Comparison of ENCODE assay signal across 18 mouse cellular contexts in the genomic region with DNA sequence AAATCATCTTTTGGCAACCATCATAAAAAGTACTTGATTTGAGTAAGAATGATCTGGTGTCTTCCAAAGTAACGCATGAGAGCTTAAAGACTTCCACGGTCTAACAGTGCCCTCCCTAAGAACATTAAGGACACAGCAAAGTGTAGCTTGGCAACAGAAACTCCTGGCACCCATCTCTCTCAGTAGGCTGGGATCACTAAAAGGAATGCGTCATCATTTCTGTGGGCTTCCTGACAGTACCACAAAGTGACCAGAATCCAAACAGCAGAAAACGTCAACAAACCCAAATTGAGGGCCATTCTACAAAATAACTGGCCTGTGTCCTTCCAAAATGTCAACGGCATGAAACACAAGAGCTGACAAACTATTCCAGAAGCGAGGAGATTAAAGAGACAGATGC. TPM values are rescaled to one million over a fixed set of nuclear protein-coding genes. Genes with fewer than 3 reads are reported as not detected.
DNase-seq lines count a peak whose midpoint lies in the region.
"Had no signal": no experiment of that assay in that cellular context is flagged by ENCODE, and none has a peak within 500 bp of the region (broad histone marks: within the 10 kb centered on the region; RNA-seq: fewer than 3 reads in every experiment).

No protein-coding gene starts in this region.

- H3K4me3 ChIP-seq in heart, embryonic 10.5 days = no peak overlapping the region
- H3K4me3 ChIP-seq in brown adipose tissue, adult 24 weeks (ENCODE audit: insufficient read depth, low read depth, low read length) = peak overlapping the region; percentile 22; the same call in 1 of the 2 replicates
- H3K4me3 ChIP-seq: heart, embryonic 15.5 days; layer of hippocampus, adult 2 months; liver, embryonic 13.5 days had no signal

- no peak overlapping the region for H3K27ac ChIP-seq in heart, embryonic 10.5 days
- peak overlapping the region; percentile 84 for H3K27ac ChIP-seq in brown adipose tissue, adult 24 weeks (replicated peaks; ENCODE audit: low read depth, low read length)
- H3K27ac ChIP-seq: heart, embryonic 15.5 days; liver, embryonic 13.5 days had no signal

- DNase-seq in heart, adult 18-20 months = peak; percentile 40 to 44
- no peak for DNase-seq in heart, embryonic 10.5 days (ENCODE audit: low spot score)
- peak; percentile 51 to 54 for DNase-seq in kidney, postnatal 36 days
- DNase-seq in kidney, adult 18-20 months = no peak
- DNase-seq in 416B (ENCODE audit: low read depth) = peak; percentile 82
- DNase-seq in ovary, postnatal 14 days (ENCODE audit: low spot score) = no peak
- DNase-seq: cerebellum, adult 8-10 months; embryo, embryonic 11 days; liver, embryonic 13.5 days; right cerebral cortex, postnatal 25 days; thymus, postnatal 14 days had no signal

- no peaks in the 10 kb centered on the region for H3K27me3 ChIP-seq in heart, embryonic 10.5 days (ENCODE audit: insufficient read depth, poor library complexity, severe bottlenecking)
- H3K27me3 ChIP-seq: heart, embryonic 15.5 days; liver, embryonic 13.5 days had no signal

- H3K9me3 ChIP-seq in heart, embryonic 10.5 days = no peaks in the 10 kb centered on the region
- H3K9me3 ChIP-seq: heart, embryonic 15.5 days; liver, embryonic 13.5 days had no signal

- peaks cover 19% of the 10 kb centered on the region for H3K4me1 ChIP-seq in heart, embryonic 10.5 days
- H3K4me1 ChIP-seq in brown adipose tissue, adult 24 weeks (ENCODE audit: control insufficient read depth, insufficient read depth, insufficient read length, low read length) = peaks cover 46% of the 10 kb centered on the region

- 76% methylated on average over 6 of the region's 6 CpGs for WGBS in heart, embryonic 10.5 days

- peaks cover 9% of the 10 kb centered on the region; the same call in 1 of the 2 replicates for H3K36me3 ChIP-seq in heart, embryonic 10.5 days
- H3K36me3 ChIP-seq: heart, embryonic 15.5 days; liver, embryonic 13.5 days had no signal

RNA-seq across cellular contexts. Expression of a gene that starts 25.5 kb away (rescaled TPM):
- total RNA-seq in heart, adult 18-20 months (2021) = 10 to 100 TPM; 11.3 to 12.8 TPM
- 1.1 and 1.7 TPM in 2 replicates for polyA plus RNA-seq in heart, embryonic 10.5 days (2016; fragmentation: Nextera tagmentation; extraction: Ambion mirVana)
- 21.5 and 32.4 TPM in 2 replicates for polyA plus RNA-seq in brown adipose tissue, adult 24 weeks (2012; ENCODE audit: insufficient read depth, insufficient read length, missing spikeins)

RNA-seq across cellular contexts. Expression of a gene that starts 30.9 kb away (rescaled TPM):
- 10 to 100 TPM; 14.4 to 17.6 TPM for total RNA-seq in heart, adult 18-20 months (2021)
- polyA plus RNA-seq in heart, embryonic 10.5 days (2016; fragmentation: Nextera tagmentation; extraction: Ambion mirVana) = 86.9 and 103 TPM in 2 replicates
- polyA plus RNA-seq in brown adipose tissue, adult 24 weeks (2012; ENCODE audit: insufficient read depth, insufficient read length, missing spikeins) = 12.1 and 15.1 TPM in 2 replicates

RNA-seq across cellular contexts. Expression of a gene that starts 48.0 kb away (rescaled TPM):
- not detected for total RNA-seq in heart, adult 18-20 months (2021)
- polyA plus RNA-seq in heart, embryonic 10.5 days (2016; fragmentation: Nextera tagmentation; extraction: Ambion mirVana) = not detected in 2 replicates
- not detected in 2 replicates for polyA plus RNA-seq in brown adipose tissue, adult 24 weeks (2012; ENCODE audit: insufficient read depth, insufficient read length, missing spikeins)
- total RNA-seq: layer of hippocampus, adult 2 months; left cerebral cortex, postnatal 10 days; megakaryocyte, adult 5-6 weeks; monocyte, adult 5-6 weeks had no signal
- polyA plus RNA-seq: heart, embryonic 15.5 days; liver, embryonic 13.5 days; stomach, embryonic 14.5 days had no signal

RNA-seq across cellular contexts. Expression of a gene that starts 48.7 kb away (rescaled TPM):
- not detected for total RNA-seq in heart, adult 18-20 months (2021)
- polyA plus RNA-seq in heart, embryonic 10.5 days (2016; fragmentation: Nextera tagmentation; extraction: Ambion mirVana) = not detected in 2 replicates
- not detected in 2 replicates for polyA plus RNA-seq in brown adipose tissue, adult 24 weeks (2012; ENCODE audit: insufficient read depth, insufficient read length, missing spikeins)
- total RNA-seq: layer of hippocampus, adult 2 months; left cerebral cortex, postnatal 10 days; megakaryocyte, adult 5-6 weeks; monocyte, adult 5-6 weeks had no signal
- polyA plus RNA-seq: heart, embryonic 15.5 days; liver, embryonic 13.5 days; stomach, embryonic 14.5 days had no signal

Comparison
In these comparisons a context has a peak if more than half of its experiments do, and no peak if none do; other contexts are left out.
1. DNase-seq: peak in heart, adult 18-20 months (2 of 2), kidney, postnatal 36 days (2 of 2) and 416B (single experiment); none in heart, embryonic 10.5 days (single experiment), kidney, adult 18-20 months (single experiment) and ovary, postnatal 14 days (single experiment).